Mouse (Mus musculus): ENCODE measurements around the gene Gpx3.

The Gpx3 gene

DNA sequence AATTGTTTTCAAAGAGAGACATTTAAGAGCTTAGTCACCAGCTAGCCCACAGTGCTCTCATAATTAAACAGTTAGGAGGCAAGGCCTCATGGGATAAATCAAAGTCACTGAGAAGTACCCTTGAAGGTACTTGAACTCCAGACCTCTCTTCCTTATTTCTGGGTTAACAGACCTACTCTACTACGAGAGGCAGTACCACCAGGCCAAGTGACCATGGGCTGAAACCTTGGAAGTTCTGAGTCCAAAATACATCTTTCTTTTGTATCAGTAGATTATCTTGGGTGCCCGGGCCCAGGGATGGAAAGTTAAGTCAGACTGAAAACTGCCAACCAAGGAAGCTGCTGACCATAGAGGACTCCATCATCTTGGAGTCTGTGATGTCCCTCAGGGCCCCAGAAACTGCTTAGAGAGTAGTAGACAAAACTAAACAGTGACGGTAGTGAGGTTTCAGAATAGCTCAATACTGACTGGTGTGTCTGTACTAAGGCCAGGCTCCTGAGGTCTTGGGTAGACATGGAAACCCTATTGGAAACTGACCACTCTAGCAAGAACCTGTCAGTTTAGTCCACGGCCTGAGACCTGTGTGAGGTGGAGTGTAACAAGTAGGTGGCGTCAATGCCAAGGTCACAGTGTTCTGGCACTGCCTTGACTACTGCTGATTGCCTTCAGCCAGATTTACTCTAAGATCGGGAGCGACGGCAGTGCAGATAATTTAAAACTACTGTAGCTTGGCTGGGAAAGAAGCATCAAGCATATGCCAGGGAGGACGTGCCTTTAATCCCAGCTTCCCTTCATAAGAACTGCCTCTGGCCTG is 10.5 kb downstream of the Gpx3 start:
- DNase-seq (ENCODE audit: low spot score), result no peak

GRCm38 (mm10) chr11:54913841-54914240 is 11.6 kb downstream of the Gpx3 start:
- DNase-seq (ENCODE audit: low spot score), result no peak

- DNase-seq (ENCODE audit: low spot score), result no peak
Measured at GRCm38 (mm10) chr11:54917461-54917860, 15.2 kb downstream of the Gpx3 start.

DNA sequence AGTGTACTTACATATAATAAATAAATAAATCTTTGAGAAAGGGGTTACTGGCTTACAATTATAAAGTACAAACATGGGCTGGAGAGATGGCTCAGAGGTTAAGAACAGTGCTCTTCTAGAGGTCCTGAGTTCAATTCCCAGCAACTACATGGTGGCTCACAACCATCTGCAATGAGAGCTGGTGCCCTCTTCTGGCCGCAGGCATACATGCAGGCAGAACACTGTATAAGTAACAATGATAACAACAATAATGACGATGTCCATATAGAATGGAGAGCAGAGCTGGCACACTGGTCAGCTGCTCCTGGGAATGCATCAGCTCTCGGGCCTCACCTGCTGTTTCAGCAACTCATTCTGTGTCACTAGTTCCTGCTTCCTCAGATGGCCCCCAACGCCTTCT is 16.0 kb downstream of the Gpx3 start:
- DNase-seq (ENCODE audit: low spot score), result no peak

DNA sequence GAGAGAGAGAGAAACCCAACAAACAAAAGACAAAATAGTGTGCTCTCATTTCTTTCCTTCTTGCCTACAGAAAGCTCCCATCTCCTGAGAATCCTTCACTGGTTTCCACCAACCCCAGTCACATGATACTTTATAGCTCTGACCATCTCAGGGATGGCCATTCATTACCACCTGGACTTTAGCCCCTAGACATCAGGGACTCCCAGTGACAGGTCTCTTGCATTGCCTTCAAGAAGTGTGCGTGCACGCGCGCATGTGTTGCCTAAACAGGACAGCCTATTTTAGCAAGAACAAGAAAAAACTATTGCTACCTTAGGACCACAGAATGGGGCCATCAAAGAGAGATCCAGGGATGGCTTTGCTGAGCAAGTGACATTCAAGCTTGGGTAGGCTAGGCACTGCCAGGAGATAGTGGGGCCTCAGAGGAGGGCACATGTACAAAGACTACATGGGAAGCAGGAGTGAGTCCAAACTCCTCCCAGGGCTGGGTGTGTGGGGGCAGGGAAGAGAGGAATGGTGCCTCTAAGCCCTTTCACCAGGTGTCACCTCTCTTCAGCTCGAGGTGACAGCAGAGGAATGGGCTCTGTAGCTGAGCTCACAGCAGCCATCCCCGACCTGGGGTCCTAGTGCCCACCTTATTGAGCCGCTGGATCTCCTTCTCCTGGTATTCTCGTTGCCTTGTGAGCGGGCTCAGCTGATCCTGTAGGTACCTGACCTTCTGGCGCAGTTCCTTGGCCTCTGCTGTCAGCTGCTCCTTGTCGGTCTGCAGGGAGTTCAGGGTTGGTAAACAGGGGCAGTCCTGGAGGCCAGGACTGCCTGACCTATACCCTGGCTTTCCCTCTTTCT is 18.1 kb downstream of the Gpx3 start:
- peak; percentile 83 for DNase-seq (ENCODE audit: low spot score)

DNA sequence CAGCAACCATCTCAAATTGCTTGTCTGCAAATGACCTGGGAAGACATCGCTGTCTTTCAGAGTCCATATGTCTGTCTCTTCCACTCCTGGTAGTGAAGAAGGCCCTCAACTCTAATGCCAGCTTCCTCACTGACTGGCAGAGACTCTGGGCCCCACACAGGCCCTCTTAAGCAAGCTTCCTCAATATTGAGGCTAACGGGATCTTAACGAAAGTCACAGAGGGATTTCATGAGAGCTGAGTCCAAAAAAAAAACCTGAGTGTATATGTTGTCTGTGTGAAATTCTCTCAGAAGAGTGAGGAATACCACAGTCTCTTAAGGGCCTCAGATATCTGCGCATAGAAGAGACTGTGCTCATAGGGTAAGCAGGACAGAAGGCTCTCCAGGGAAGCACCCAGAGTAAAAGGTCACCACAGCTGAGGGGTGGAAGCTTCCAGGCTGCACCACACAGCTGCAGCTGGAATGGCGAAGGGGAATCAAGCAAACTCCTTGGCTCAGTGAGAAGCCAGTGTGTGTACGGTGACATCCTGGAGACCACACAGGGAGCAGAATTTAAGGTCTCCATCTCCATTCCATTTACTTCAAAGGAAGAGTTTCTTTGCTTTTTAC is 18.8 kb downstream of the Gpx3 start:
- DNase-seq (ENCODE audit: low spot score), result no peak

DNA sequence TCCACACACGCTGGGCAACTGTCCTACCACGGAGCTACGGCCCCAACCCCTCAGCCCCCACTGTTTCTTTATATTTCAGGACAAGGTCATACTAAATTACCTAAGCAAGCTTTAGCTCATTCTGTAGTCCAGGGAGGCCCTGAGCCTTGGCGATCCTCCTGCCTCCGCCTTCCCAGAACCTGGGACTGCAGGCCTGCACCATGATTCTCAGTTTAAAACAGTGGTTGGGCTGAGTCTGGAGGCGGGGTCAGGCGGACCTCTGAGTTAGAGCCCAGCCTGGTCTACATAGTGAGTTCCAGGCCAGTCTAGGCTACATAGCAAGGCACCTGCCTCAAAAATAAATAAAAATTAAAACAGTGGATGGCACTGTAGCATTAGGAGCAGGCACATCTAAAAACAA is 19.5 kb downstream of the Gpx3 start:
- DNase-seq (ENCODE audit: low spot score), result peak; percentile 59

DNA sequence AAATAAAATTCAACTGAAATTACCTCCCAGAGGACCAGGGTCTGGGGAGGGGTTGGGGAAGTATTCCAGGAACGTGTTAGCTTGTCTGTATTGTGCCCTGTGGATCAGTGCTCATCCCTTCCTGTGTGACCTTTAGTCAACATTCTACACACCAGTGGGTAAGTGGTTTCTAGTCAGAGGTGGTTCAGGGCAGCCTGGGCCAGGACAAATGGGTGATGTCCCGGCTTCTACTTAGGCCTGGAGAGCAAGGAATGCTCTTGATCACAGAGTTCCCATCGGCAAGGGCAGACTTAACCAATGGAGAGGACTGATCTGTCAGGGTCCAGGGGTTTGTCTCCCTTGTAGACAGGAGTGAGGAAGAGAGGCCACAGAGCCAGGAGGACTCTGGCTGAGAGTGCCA is 20.2 kb downstream of the Gpx3 start:
- DNase-seq (ENCODE audit: low spot score), result no peak

DNA sequence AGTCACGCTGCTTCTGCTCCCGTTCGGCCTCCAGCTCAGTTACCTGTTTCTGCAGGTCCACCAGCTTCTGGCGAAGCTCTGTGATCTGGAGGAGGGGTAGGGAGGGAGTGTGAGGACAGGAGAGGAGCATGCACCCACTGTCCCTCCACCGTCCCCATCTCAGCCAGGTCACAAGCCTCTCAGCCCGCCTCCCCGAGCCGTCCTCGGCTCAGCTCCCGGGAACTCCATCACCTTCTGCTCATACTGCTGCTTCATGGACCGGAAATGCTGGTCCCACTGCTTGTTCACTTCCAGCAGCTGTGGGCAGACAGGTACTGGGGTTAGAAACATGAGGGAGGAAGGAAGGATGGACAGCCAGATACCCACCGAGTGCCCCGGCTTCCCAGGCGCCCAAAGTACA is 21.9 kb downstream of the Gpx3 start:
- no peak for DNase-seq (ENCODE audit: low spot score)

- no peak for DNase-seq (ENCODE audit: low spot score)
Measured at GRCm38 (mm10) chr11:54927346-54928140, 25.3 kb downstream of the Gpx3 start.

- DNase-seq (ENCODE audit: low spot score), result no peak
Measured at GRCm38 (mm10) chr11:54928219-54928618, 26.0 kb downstream of the Gpx3 start.

- DNase-seq (ENCODE audit: low spot score), result no peak
Measured at GRCm38 (mm10) chr11:54928886-54929285, 26.6 kb downstream of the Gpx3 start.

DNA sequence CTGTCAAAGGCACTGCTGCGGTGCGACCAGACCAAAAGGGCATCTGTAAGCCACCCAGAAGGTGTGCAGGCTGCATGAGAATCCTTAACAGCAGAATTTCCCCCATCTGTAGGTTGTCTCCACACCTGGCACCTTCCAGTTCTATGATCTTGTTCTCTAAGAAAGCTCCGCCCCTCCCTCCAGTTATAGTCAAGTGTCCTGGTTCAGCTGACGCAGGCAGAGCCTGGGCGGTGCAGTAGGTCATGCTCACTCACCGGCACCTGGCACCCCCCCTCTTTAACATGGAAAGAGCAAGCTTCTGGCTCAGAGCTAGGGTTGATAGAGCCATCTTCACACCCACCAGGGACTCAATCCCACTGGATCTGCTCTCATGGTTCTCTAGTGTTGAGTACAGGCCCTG is 27.0 kb downstream of the Gpx3 start:
- no peak for DNase-seq (ENCODE audit: low spot score)

DNA sequence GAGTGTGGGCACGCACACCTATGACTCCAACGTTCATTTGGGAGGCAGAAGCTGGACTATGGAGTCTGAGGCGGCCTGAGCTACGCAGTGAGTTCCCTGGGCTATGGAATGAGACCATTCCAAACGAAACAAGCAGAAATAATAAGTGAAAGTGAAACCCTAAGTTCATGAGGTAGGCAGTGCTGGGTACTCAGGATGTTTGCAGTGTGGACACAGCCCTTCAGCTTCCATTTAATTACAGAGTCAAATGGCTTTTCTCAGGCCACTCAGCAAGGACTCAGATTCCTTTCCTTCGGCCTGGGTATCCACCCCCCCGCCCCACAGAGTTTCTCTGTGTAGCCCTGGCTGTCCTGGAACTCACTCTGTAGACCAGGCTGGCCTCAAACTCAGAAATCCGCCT is 27.5 kb downstream of the Gpx3 start:
- DNase-seq (ENCODE audit: low spot score), result no peak

GRCm38 (mm10) chr11:54930318-54930979 is 28.2 kb downstream of the Gpx3 start:
- DNase-seq (ENCODE audit: low spot score), result peak; percentile 53

DNA sequence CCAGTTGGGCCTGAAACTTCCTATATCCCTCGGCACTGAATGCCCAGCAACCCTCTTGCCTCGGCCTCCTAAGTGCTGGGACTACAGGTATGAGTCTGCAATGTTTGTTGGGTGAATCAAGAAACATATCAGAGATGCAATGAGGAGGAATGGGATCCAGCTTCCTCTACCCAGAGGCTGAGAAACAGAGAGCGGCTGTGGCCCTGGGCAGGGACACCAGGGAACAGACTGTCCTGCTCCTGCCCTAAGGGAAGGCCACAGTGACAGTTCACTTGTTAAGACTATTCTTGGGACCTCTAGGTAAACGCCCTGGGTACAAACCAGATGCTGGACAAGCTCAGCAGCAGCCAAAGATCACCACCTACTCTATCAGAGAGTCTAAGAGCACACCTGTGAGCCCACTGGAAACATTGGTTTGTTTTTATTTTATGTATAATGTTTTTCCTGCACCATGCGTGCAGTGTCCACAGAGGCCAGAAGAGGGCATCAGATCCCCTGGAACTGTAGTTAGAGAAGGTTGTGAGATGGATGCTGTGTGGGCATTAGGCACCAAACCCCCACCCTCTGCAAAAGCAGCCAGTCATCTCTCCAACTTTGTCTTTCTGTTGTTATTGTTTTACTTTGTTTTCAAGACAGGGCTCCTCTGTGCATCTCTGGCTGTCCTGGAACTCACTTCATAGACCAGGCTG is 29.3 kb downstream of the Gpx3 start:
- DNase-seq (ENCODE audit: low spot score), result no peak

GRCm38 (mm10) chr11:54932540-54932939 is 30.3 kb downstream of the Gpx3 start:
- no peak for DNase-seq (ENCODE audit: low spot score)

- DNase-seq (ENCODE audit: low spot score), result no peak
Measured at GRCm38 (mm10) chr11:54934198-54934597, 31.9 kb downstream of the Gpx3 start.

GRCm38 (mm10) chr11:54936035-54936770 is 34.0 kb downstream of the Gpx3 start:
- no peak for DNase-seq (ENCODE audit: low spot score)

- DNase-seq (ENCODE audit: low spot score), result no peak
Measured at GRCm38 (mm10) chr11:54936771-54937140, 34.5 kb downstream of the Gpx3 start.
